Mouse (Mus musculus) heart, postnatal 36 days (tissue): ENCODE measurements at regions not wholly inside any gene's neighbourhood (a gene's known extent, or its start where the extent isn't known, plus 50 kb on each side); places are given as distances from the start of the nearest gene placed in this dataset.

Experiments used
- DNase-seq, 2 experiments: peaks; one replicate each; pipeline ENCODE4 v3.0.0; 2021 to 2022
- intact Hi-C: fragments of 180-260 bp; cut with DNase I; formaldehyde crosslinking; loops from one replicate; pipeline ENCODE4 v1.15.1; 2025

DNA sequence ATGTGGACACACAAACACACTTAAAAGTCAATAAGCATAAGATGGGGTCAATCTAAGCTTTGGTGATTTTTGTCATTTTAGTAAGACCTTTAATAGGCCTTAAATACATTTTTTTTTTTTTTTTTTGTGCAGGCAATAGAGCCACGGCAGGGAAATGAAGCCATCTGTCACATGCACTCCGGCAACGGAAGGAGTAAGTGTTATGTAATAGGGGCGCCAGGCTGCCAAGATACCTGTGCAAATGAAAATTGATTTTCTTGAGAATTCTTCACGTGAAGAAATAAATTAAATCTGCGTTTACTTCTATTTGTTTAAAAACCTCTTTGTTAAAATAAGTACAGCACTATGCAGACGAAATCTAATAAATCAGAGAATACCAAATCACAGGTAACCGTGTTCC, 54.6 kb upstream of the Card11 start:
- intact Hi-C loops = no loop called here
- DNase-seq = no peak

DNA sequence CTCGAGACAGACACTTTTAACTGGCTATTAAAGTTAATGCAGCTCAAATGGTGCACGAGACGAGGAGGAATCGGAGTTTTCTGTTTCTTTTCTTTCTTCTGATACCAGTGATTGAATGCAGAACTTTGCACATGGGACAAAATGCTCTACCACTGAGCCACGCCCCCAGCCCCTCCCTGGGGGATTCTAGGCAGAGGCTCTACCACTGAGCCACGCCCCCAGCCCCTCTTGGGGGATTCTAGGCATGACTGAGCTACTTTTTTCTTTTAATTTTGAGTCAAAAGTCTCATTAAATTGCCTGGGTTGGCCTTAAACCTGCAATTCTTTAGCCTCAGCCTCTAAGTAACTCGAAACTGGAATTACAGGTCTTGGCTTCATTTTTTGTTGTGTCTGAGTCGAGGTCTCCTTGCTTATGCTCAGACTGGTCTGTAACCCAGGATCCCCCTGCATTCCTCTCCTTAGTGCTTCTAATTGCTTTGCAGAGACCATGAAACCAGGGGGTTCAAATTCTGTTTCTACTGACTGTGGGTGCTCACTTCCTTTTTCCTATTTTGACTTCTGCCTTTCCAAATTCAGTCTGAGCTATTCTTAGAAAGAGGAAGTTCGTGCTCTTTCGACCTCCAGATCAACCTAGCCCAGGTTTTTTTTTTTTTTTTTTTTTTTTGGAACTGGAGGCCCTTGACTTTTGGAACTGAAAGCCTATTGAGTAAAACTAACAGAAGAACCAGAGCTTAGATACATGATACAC, 55.4 kb upstream of the Card11 start:
- DNase-seq = no peak

DNA sequence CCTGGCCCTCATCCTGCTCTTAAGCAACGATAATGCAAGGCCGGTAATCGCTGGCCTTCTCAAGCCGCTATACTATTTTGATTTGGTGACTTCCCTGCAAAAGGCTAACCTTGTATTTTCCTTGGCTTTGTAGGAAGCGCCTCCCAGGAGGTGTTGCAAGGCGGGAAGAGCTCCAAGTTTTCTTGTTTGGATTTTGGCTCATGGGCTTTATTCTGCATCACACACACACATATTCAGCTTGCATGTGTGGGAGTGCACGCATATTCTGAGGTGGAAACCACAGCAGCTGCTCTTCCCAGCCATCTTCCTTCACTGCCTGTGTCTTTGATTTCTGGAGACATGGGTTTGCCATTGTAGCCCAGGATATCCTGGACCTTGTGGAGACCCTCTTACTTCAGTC, 57.8 kb upstream of the Card11 start:
- DNase-seq = no peak
- intact Hi-C loops = no loop called here

More for the DNA sequence above, 55.4 kb upstream of the Card11 start:
- intact Hi-C loops = no loop called here

DNA sequence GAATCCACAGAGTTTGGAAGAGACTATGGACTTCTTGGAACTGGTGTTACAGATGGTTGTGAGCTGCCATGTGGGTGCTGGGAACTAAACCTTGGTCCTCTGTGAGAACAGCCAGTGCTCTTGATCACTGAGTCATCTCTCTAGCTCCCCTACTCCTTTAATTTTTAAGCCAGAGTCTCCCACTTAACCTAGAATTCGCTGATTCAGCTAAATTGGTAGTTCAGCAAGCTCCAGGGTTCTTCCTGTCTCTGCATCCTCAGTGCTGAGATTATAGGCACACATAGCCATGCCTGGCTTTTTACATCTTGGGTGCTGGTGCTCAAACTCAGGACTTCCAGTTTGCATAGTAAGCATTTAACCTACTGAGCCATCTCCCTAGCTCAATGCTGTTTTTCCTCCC, 58.5 kb upstream of the Card11 start:
- DNase-seq = no peak
- intact Hi-C loops = no loop called here

DNA sequence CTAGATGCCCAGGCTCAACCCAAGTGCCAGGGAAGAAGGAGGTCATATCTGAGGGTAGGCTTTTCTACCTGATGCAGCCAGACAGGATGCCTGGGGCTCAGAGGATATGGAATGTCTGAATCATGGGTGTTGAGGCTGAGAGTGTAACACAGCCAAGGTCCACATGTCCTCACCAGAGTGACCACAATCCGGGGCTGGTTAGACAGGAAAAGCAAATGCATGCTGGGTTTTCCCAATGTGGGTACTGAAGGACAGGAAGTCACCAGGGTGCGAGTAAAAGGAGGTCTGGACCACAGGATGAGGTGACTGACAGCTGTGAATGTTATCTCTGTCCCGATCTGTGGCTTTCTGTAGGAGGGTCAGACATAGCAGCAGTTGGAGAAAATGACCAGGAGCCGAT, 61.8 kb upstream of the Card11 start:
- no peak for DNase-seq
- intact Hi-C loops = no loop called here

DNA sequence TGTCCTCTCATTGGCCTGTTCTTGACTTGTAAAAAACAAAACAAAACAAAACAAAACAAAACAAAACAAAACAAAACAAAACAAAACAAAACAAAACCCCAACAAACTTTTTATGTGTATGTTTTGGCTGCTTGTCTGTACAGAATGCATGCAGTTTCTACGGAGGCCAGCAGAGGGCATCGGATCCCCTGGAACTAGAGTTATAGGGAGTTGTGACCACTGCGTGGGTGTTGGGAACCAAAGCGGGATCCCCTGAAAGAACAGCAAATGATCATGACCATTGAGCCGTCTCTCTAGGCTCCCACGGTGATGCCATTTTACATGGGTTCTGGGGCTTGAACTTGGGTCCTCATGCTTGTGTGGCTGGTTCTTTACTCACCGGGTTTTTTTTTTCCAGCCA, 67.2 kb upstream of the Card11 start:
- DNase-seq = no peak
- intact Hi-C loops = no loop called here

DNA sequence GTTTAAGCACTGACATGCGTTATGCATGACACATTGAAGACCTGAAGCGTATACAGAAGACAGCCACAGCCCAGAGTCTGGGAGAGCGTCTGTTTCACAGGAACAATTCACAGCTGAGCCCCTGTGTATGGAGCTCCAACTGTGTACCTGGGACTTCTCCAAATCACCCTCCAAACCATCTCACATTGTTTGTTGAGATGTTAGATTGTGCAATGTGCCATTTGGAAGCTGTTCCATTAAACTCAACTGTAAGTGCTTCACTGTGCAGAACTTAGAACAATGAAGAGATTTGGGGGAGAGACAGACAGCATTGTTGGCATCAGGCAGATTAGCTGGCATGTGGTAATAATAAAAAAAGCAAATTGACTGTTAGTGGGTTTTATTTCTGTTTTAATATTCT, 74.1 kb upstream of the Card11 start:
- no peak for DNase-seq
- intact Hi-C loops = loop anchor here (10.0 kb wide), 1 partner anchor 220 kb away; no protein-coding TSS in a partner anchor

DNA sequence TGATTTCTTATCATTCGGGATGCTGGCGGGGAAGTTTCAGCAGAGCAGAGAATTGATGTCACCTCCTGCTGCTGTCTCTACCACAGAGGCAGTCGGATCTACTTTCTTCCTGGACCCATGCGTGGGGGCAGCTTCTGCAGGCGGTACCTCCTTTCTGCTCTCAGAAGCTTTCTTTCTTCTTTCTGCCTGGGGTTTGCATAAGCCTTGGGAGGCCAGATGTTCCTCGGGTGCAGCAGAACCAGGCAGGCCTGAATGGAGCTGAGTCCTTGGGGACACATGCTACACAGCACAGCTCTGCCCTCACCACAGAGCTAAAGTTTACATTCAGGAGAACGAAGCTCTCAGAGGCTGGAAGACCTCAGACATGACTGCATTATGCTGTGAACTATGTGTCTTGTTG, 75.8 kb upstream of the Card11 start:
- intact Hi-C loops = loop anchor here (10.0 kb wide), 1 partner anchor 221 kb away; no protein-coding TSS in a partner anchor
- DNase-seq = no peak

DNA sequence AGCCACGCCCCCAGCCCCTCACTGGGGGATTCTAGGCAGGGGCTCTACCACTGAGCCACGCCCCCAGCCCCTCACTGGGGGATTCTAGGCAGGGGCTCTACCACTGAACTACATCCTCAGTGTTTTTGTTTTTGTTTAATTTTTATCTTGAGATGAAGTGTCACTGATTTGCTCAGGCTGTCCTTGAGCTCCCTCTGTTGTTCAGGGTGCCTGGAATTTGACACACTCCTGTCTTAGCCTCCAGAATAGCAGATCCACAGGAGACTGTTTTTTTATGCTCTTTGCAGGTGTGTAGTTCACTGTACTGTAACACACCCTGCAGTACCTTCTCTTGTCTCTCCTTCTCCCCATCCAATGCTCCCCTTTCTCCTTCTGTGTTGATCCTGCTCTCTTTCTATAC, 76.6 kb upstream of the Card11 start:
- no peak for DNase-seq
- intact Hi-C loops = loop anchor here (10.0 kb wide), 1 partner anchor 222 kb away; no protein-coding TSS in a partner anchor

DNA sequence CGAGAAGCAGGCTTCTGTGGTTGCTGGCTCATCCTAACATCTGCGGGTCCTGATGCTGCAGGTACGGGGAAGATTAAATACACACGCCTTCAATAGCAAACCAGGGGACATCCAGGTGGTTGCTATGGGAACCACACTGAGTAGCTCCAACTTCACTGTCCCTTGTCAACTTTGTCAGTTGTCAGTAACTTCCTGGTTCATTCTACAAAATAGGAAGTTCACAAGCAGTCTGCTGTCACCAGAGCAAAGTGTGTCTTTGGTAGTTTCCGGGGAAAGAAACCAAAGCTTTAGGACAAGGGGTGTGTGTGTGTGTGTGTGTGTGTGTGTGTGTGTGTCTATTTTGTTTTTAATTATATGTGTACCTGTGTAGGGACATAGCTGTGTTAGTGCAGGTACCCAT, 80.5 kb upstream of the Card11 start:
- intact Hi-C loops = no loop called here

DNA sequence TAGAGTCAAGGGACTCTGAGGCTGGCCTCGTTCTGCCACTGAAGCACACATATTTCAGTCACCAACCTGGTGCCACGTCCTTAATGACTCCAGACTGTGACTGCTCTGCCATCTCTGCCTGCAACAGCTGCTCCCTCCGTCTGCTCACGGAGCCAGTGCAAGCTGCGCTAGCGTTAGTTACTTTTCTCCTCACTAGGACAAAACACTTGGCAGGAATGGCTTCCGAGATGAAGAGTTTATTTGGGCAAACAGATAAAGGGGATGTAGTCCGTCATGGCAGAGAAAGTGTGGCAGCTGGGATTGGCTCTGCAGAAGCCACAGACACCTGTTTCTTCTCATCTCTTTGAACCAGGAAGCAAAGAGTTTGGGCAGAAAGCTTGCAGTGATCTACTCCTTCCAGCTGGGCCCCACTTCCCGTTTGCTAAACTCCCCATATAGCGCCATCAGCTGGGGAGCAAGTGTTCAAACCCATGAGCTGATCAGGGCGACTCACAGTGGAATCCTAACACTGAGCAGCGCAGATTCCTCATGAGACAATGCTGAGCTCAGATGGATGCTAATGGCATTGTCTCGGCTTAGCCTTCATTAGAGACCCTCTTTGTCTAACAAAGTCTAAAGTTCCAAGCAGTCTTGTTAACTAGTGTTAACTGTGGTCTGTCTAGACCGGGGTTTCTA, 83.8 kb upstream of the Card11 start:
- no peak for DNase-seq
- intact Hi-C loops = no loop called here

More for the DNA sequence above, 80.5 kb upstream of the Card11 start:
- DNase-seq = no peak

DNA sequence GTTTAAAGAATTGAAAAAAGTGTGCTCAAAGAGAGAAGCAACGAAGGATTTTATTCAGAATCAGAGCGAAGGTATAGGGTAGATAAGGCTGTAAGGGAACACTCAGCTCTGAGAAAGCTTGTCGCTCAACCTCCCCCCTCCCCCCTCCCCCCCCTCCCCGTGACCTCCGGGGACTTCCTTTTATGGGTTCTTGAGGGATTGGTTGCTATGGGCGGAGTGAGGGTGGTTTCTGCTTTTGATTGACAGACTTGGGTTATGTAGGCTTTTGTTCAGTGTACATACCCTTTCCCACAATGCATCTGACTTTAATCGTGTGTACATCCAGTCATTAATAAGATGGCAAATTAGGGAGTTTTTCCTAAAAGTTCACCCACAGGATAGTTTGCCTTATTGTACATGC, 84.4 kb upstream of the Card11 start:
- intact Hi-C loops = no loop called here
- no peak for DNase-seq

DNA sequence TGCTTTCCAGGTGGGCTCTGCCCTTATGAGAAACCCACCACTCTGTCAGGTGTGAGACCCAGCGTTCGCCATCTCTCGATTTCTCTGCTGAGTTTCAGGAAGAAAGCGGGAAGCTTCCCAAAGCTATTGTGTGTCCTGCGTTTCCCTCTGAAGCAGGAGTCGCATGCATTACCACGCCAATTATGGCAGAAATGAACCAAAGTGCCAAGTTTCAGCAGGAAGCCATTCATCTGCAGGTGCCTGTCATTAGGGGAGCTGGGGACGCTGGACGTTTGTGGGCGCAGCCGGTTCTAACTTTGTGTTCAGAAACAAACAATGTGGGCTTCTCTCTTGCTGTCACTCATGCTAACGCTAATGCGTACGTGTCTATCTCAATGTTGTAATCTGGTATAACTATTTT, 91.3 kb upstream of the Card11 start:
- no peak for DNase-seq
- intact Hi-C loops = loop anchor here (5.0 kb wide), 2 partner anchors 151 to 1226 kb away; partner anchors contain the start of gene Sdk1

DNA sequence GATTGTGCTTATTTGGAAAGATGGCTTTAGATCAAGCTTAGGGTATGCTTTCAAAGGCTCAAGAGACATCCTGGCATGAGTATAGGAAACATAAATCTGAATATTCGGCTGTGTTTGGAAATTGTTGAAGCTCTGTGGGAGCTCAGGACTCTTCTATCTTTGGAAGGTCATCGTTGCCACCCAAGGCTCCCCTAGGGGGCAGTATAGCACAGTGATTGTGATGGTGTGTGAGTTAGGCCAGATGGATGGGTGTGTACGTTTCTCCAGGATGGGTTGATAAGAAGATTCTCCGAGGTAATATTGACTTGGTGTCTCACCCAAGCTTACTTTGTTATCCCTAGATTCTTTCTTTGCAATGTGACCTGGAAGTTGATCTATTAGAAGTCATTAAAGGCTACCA, 93.3 kb upstream of the Card11 start:
- peak; percentile 49 to 51 for DNase-seq
- intact Hi-C loops = loop anchor here (5.0 kb wide), 2 partner anchors 149 to 1224 kb away; partner anchors contain the start of gene Sdk1

DNA sequence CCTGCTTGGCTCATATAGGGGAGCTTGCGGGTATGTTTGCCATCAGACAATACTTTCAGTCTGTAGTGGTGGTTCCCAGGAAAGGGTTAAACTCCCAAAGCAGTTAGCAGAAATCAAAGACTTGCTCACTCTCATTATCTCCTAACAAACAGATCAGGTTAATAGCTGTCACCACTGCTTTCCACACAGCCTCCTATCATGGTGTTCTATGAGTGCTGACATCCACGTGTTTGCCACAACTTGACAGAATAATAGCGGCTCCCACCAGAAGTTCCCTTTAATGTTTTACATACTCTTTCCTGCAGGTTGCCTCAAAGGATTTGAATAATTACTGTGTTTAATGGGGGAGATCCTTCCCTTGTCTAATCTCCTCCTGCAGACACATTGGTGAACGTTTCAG, 97.5 kb upstream of the Card11 start:
- intact Hi-C loops = no loop called here
- DNase-seq = no peak

DNA sequence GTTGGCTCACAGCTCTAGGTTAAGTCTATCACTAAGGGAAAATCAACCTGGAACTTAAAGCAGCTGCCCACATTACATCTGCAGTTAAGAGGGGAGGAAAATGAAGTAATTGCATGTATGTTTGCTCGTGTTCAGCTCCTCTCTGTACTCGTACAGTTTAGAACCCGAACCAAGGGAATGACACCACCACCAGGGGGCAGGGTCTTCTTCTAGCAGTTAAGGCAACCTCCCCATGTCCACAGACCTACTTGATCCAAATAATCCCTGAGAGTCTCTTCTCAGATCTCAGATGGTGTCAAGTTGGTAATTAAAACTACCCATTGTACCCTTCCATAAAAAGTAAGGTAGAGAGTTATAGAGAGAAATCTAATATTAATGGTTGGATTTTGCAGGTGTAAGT, 111.3 kb upstream of the Card11 start:
- intact Hi-C loops = no loop called here
- DNase-seq = no peak

DNA sequence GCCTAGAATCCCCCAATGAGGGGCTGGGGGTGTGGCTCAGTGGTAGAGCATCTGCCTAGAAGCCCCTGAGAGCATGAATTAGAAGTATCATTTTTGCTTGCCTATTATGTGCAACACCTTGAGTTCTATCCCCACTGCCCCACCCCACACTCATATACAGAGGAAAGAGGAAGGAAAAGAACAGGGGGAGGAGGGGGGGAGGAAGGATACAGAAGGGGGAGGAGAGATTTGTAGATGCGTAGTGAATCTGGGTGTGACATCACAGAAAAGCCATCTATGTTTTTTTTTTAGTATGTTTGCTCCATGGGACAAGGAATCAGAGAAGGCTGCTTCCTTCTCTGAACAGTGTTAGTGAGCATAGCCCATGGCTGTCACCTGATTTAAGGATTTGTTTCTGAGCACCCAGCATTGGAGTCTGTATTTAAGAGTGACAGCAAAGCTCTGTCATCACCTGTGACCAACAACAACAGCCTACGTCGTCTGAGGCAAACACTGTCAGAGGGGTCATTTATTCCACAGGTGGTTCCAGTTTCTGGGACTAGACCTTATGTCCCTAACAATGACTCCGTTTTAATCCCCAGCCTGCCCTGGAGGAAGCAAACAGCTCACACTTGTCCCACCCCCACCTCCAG, 115.0 kb upstream of the Card11 start:
- no peak for DNase-seq
- intact Hi-C loops = no loop called here

DNA sequence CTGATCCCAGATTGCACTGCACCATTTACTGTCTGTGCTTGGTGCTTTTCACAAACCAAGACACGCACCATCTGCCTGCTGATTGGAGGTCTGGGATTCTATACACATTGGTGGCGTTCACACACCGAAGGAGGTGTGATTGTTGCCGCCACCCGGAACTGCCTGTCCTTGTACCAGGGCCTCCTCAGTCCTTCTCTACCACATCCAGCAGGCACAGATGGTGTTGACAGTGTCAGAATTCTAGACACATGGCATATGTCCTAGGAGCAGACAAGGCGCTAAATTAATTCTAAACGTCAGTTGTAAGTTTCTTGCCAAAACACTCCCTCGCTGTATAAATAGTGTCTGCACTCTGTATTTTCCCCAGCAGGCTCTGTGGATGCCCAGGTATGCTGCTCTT, 115.6 kb upstream of the Card11 start:
- peak in 1 of 2 experiments; percentile 5 for DNase-seq
- intact Hi-C loops = no loop called here

DNA sequence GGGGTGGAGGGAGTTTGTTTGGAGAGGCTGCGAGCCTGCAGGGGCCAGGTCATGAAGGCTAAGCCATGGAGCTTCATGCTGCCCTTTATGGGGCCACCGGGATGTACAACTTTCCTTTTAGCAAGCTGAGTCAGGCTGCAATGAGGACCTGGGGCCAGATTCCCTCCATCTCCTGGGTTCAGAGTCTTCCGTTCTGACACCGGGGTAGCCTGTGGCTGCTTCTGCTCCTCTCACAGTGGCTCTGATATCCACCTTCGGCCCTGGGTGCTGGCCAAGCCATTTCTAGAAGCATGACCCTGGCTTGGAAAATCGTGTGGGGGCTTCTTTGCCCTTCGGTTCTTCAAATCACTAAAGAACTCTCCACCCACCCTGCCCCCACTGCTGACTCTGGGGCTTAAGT, 115.4 kb upstream of the Sdk1 start:
- DNase-seq = no peak
- intact Hi-C loops = no loop called here

DNA sequence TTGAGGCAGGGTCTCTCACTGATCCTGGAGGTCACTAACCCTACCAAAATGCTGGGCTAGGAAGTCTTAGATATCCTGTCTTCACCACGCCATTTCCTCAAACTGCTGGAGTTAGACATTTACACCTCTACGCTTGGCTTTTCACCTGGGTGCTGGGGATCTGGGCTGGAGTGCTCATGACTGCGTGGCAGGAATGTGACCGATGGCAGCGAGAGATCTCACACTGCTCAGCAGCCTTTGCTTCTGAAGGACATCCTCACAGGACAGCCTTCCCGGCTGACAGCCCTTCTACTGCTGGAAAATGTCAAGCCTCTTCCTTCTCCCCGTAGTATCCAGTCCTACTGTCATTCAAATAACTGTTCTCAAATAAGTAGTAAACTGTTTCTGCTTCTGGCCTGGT, 114.8 kb upstream of the Sdk1 start:
- intact Hi-C loops = no loop called here
- DNase-seq = no peak

DNA sequence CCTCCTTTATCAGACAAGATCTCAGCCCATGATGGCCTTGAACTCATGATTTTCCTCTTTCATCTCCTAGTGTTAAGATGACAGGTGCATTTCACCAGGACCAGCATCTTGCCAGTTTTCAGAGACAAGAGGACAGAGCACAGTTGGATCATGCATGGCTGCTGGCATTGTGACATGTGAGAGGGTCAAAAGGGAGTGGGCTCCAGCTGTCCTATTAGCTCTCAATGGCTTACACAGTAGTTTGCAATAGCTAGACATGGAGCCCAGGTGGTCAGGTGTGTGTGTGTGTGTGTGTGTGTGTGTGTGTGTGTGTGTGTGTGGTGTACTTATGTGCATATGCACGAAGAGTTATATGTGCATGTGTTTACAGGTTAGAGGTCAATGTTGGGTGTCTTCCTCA, 110.3 kb upstream of the Sdk1 start:
- no peak for DNase-seq
- intact Hi-C loops = no loop called here

DNA sequence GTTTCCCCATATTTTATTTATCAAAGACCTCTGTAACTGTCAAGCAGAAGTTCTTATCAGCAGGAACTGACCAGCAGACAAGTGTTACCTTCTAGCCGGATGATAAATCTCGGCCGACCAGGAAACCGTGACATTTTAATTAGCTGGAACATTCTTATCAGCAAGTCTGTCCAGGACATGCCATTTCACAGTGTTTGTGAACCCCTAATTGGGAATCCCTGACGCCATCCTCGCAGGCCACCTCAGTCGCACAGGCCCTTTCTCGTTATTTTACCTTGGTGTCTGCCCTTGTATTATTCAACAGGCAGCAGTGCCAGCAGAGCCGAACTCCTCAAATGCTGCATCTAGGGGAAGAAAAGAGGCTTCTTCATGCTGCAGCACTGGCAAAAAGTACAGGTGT, 109.4 kb upstream of the Sdk1 start:
- intact Hi-C loops = no loop called here
- DNase-seq = no peak
